Mouse (Mus musculus) midbrain, postnatal 0 days (tissue): Measurements from ENCODE around the gene Stag1. TPM values are rescaled to one million over a fixed set of nuclear protein-coding genes. Genes with fewer than 3 reads are reported as not detected.

Experiments
- ATAC-seq: fragments of 200-750 bp; cut with Nextera tagmentation; 2 replicates; pipeline ENCODE4 v1.8.0; 2017; ENCODE audit warnings: moderate number of reproducible peaks, mild to moderate bottlenecking, moderate TSS enrichment, moderate library complexity; ENCODE audit not compliant: low FRiP score
- DNase-seq: peaks from one replicate; pipeline ENCODE4 v3.0.0-alpha.2; 2015; ENCODE audit warnings: low spot score
- H3K27ac ChIP-seq: fragments of 300-500 bp; sonication (generic); 2 replicates; pipeline ENCODE4 v1.5.1; 2014; ENCODE audit warnings: low read depth, mild to moderate bottlenecking, low read length, mixed read lengths
- H3K27me3 ChIP-seq: fragments of 300-500 bp; sonication (generic); 2 replicates; pipeline ENCODE4 v1.6.1; 2014; ENCODE audit warnings: low read length, control low read depth, mixed read lengths; ENCODE audit not compliant: insufficient read depth
- H3K36me3 ChIP-seq: fragments of 300-500 bp; sonication (generic); 2 replicates; pipeline ENCODE4 v1.6.1; 2014; ENCODE audit warnings: low read length, control low read depth, mixed read lengths; ENCODE audit not compliant: insufficient read depth
- H3K4me1 ChIP-seq: fragments of 300-500 bp; sonication (generic); 2 replicates; pipeline ENCODE4 v1.6.1; 2014; ENCODE audit warnings: mild to moderate bottlenecking, control low read depth, antibody characterized with exemption, low read length, mixed read lengths; ENCODE audit not compliant: insufficient read depth
- H3K4me2 ChIP-seq: fragments of 300-500 bp; sonication (generic); 2 replicates; pipeline ENCODE4 v1.6.1; 2014; ENCODE audit warnings: low read depth, mild to moderate bottlenecking, low read length, mixed read lengths; ENCODE audit not compliant: poor library complexity, severe bottlenecking
- H3K4me3 ChIP-seq: fragments of 300-500 bp; sonication (generic); 2 replicates; pipeline ENCODE4 v1.5.1; 2014; ENCODE audit warnings: low read depth, mild to moderate bottlenecking, low read length, moderate library complexity
- H3K9ac ChIP-seq: fragments of 300-500 bp; sonication (generic); replicated peaks from 2 replicates; pipeline ENCODE4 v1.6.1; 2014; ENCODE audit warnings: mild to moderate bottlenecking, low read length, moderate library complexity, mixed read lengths; ENCODE audit not compliant: poor library complexity, severe bottlenecking
- H3K9me3 ChIP-seq: fragments of 300-500 bp; sonication (generic); 2 replicates; pipeline ENCODE4 v1.6.1; 2016; ENCODE audit warnings: low read length, control low read depth
- CTCF ChIP-seq: IDR thresholded peaks from 2 replicates; pipeline ENCODE4 v1.5.1; 2016; ENCODE audit warnings: antibody characterized with exemption, mild to moderate bottlenecking
- WGBS: fragments of 180-500 bp; shearing (Covaris S2); extraction: QIAGEN DNeasy Blood & Tissue Kit; methylation state at CpG from one replicate; pipeline ENCODE4 v1.1.7; 2014; 5-methylcytosine and 5-hydroxymethylcytosine counted together
- polyA plus RNA-seq: library from polyadenylated mRNA; unstranded; fragments of >200 nt; fragmentation: Nextera tagmentation; extraction: Ambion mirVana; gene quantifications from 2 replicates; pipeline ENCODE4 v1.2.1, GENCODE M21; 2015
- total RNA-seq: library from RNA; depleted of rRNA; stranded (reverse); fragments of >200 nt; gene quantifications from 2 replicates; pipeline ENCODE4 v1.2.3, GENCODE M21; 2014

Stag1 gene
- total and polyA plus RNA-seq, 2 experiments from 2014 or later: 23.6 to 31.0 TPM

DNA sequence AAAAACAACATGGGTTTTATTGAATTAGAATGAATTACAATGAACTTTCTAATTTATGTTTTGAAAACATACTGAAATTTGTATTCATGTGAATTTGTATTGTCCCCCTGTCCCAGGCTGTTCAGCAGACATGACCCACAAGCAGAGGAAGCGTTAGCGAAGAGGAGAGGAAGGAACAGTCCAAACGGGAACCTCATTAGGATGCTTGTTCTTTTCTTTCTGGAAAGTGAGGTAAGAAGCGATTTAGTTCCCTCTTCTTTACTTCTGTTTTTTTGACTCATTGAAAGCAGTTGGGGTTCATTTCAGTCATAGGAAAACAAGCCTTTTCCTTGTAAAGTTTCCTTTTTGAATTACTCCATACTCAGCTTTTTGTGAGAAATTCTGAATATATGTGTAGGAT lies 268.4 kb downstream of the Stag1 start:
- Histone ChIP-seq H3K9ac (no peak overlapping the region), H3K4me2 (no peak overlapping the region), H3K27ac (no peak overlapping the region), H3K27me3 (no peaks in the 10 kb centered on the region), H3K4me1 (no peaks in the 10 kb centered on the region), H3K9me3 (no peaks in the 10 kb centered on the region), H3K4me3 (no peak overlapping the region), H3K36me3 (no peaks in the 10 kb centered on the region)
- no peak for DNase-seq
- WGBS: 86% methylated on average over 4 of the region's 4 CpGs
- ATAC-seq: no peak
- TF ChIP-seq CTCF: no peak

- Histone ChIP-seq H3K27me3 (no peaks in the 10 kb centered on the region), H3K36me3 (no peaks in the 10 kb centered on the region), H3K4me2 (no peak overlapping the region), H3K4me1 (no peaks in the 10 kb centered on the region), H3K9me3 (no peaks in the 10 kb centered on the region), H3K27ac (no peak overlapping the region), H3K9ac (no peak overlapping the region), H3K4me3 (no peak overlapping the region)
- DNase-seq (no peak), ATAC-seq (no peak)
- TF ChIP-seq CTCF: no peak
These were observed 272.0 kb downstream of the Stag1 start for GRCm38 (mm10) chr9:100869635-100870034.

- H3K4me2 ChIP-seq: no peak overlapping the region
- H3K27me3 ChIP-seq: no peaks in the 10 kb centered on the region
- no peaks in the 10 kb centered on the region for H3K4me1 ChIP-seq
- 100% methylated on average over 1 of the region's 1 CpGs for WGBS
- TF ChIP-seq CTCF: no peak
- no peaks in the 10 kb centered on the region for H3K9me3 ChIP-seq
- H3K9ac ChIP-seq: no peak overlapping the region
- no peak overlapping the region for H3K27ac ChIP-seq
- no peak overlapping the region for H3K4me3 ChIP-seq
- DNase-seq (no peak), ATAC-seq (no peak)
- H3K36me3 ChIP-seq: no peaks in the 10 kb centered on the region; the same call in 1 of the 2 replicates
These were observed 298.5 kb downstream of the Stag1 start for GRCm38 (mm10) chr9:100896111-100896510.

DNA sequence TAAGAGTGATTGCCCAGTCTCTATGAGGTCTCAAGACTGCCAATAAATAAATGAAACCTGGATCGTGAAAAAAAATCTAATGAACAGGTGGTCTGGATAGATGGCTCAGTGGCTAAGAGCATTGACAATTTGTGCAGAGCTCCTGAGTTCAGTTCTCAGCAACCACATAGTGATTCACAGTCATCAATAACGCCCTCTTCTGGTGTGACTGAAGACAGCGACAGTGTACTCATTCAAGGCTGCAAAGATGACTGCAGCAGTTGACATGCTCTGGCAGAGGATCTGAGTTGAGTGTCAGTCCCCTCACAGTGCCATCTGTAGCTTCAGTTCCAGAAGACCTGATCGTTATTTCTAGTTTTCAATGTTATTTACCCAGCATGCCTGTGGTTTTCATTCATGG lies 300.4 kb downstream of the Stag1 start:
- Histone ChIP-seq H3K4me3 (no peak overlapping the region), H3K9ac (no peak overlapping the region), H3K9me3 (no peaks in the 10 kb centered on the region), H3K27ac (no peak overlapping the region), H3K4me1 (no peaks in the 10 kb centered on the region), H3K4me2 (no peak overlapping the region), H3K27me3 (no peaks in the 10 kb centered on the region), H3K36me3 (no peaks in the 10 kb centered on the region; the same call in 1 of the 2 replicates)
- DNase-seq (peak; percentile 14), ATAC-seq (no peak)
- WGBS: 91% methylated on average over 4 of the region's 4 CpGs
- TF ChIP-seq CTCF: peak; percentile 31; the same call in 1 of the 2 replicates

DNA sequence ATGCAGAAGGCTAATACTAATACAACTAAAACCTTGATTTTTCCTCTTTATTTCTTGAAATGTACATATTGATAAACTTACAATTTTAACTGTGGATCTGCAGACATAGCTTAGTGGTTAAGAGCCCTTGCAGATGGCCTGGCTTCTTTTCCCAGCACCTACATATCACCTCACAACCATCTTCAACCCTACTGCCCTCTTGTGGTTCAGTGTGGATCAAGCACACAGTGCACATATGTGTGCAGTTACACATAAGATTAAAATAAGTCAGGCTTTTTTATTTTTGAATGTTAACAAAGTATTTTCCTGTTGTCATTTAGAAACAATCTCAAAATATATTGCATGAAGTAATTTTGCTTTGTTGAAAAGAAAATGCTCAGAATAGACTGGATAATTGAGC lies 312.8 kb downstream of the Stag1 start:
- peak; percentile 46 for TF ChIP-seq CTCF
- peak; percentile 6 for DNase-seq
- no peaks in the 10 kb centered on the region for H3K27me3 ChIP-seq
- no peak overlapping the region for H3K4me2 ChIP-seq
- H3K4me3 ChIP-seq: no peak overlapping the region
- no peaks in the 10 kb centered on the region for H3K36me3 ChIP-seq
- no peaks in the 10 kb centered on the region for H3K4me1 ChIP-seq
- no peaks in the 10 kb centered on the region for H3K9me3 ChIP-seq
- ATAC-seq: no peak
- H3K9ac ChIP-seq: no peak overlapping the region
- no peak overlapping the region for H3K27ac ChIP-seq

GRCm38 (mm10) chr9:100917111-100917510 lies 319.5 kb downstream of the Stag1 start:
- 24% methylated on average over 2 of the region's 2 CpGs for WGBS

More at GRCm38 (mm10) chr9:100917111-100917510, 319.5 kb downstream of the Stag1 start:
- H3K9ac ChIP-seq: no peak overlapping the region
- H3K4me3 ChIP-seq: no peak overlapping the region
- no peak overlapping the region for H3K27ac ChIP-seq
- ATAC-seq (no peak), DNase-seq (peak; percentile 78)
- TF ChIP-seq CTCF: peak; percentile 78
- H3K4me2 ChIP-seq: no peak overlapping the region
- H3K27me3 ChIP-seq: no peaks in the 10 kb centered on the region
- H3K9me3 ChIP-seq: no peaks in the 10 kb centered on the region
- H3K4me1 ChIP-seq: no peaks in the 10 kb centered on the region
- no peaks in the 10 kb centered on the region for H3K36me3 ChIP-seq
